Mouse (Mus musculus) liver, adult 2 months (tissue): ENCODE data around the gene Tmem45b.

Experiments used
- CTCF ChIP-seq: fragments of 200-500 bp; IDR thresholded peaks from 2 replicates; pipeline ENCODE4 v1.5.1; 2011; ENCODE audit warnings: low read depth, low read length, control low read depth
- POLR2A ChIP-seq: fragments of 200-500 bp; IDR thresholded peaks from 2 replicates; pipeline ENCODE4 v1.6.1; 2011; ENCODE audit warnings: low read length, control low read depth; ENCODE audit not compliant: insufficient read depth; ENCODE audit errors: extremely low read depth

- TF ChIP-seq POLR2A (no peak), CTCF (no peak)
These were observed 24.9 kb downstream of the Tmem45b start for GRCm38 (mm10) chr9:31439341-31439740.
